Mouse (Mus musculus) liver, embryonic 14.5 days (tissue): ENCODE results near the gene Ankrd55. TPM values are rescaled to one million over a fixed set of nuclear protein-coding genes. Genes with fewer than 3 reads are reported as not detected.

Source experiments
- ATAC-seq: fragments of 200-750 bp; cut with Nextera tagmentation; 2 replicates; pipeline ENCODE4 v1.8.0; 2017; ENCODE audit warnings: moderate number of reproducible peaks, mild to moderate bottlenecking, moderate library complexity; ENCODE audit not compliant: insufficient read depth
- DNase-seq, 3 experiments: peaks; one replicate each; pipeline ENCODE4 v3.0.0-alpha.2; 2012 to 2013; ENCODE audit warnings: low read depth in 3 of 3, low spot score in 3 of 3
- H3K27ac ChIP-seq: fragments of 300-500 bp; sonication (generic); 2 replicates; pipeline ENCODE4 v1.5.1; 2014; ENCODE audit warnings: moderate library complexity, mild to moderate bottlenecking, control low read depth, inconsistent platforms
- H3K27me3 ChIP-seq: fragments of 300-500 bp; sonication (generic); 2 replicates; pipeline ENCODE4 v1.6.1; 2014; ENCODE audit warnings: mild to moderate bottlenecking, low read length, moderate library complexity; ENCODE audit not compliant: control insufficient read depth, insufficient read depth
- H3K36me3 ChIP-seq: fragments of 300-500 bp; sonication (generic); replicated peaks from 2 replicates; pipeline ENCODE4 v1.6.1; 2014; ENCODE audit warnings: low read depth; ENCODE audit not compliant: control insufficient read depth, insufficient read depth
- H3K4me1 ChIP-seq, 2 experiments: fragments of 200-500 bp in 1 of 2; fragments of 300-500 bp in 1 of 2; sonication (generic) in 1 of 2; replicated peaks; 2 replicates each; pipeline ENCODE4 v1.6.1; 2012 to 2014; ENCODE audit warnings: antibody characterized with exemption in 1 of 2, inconsistent platforms in 1 of 2, low read length in 1 of 2; ENCODE audit not compliant: control insufficient read depth in 2 of 2, insufficient read depth in 2 of 2
- H3K4me2 ChIP-seq: fragments of 300-500 bp; sonication (generic); 2 replicates; pipeline ENCODE4 v1.6.1; 2014; ENCODE audit warnings: low read depth, mild to moderate bottlenecking, control low read depth, moderate library complexity
- H3K4me3 ChIP-seq, 2 experiments: fragments of 200-500 bp in 1 of 2; fragments of 300-500 bp in 1 of 2; sonication (generic) in 1 of 2; 2 replicates each; pipeline ENCODE4 v1.5.1; 2012 to 2014; ENCODE audit warnings: low read depth in 2 of 2, low read length in 2 of 2, mild to moderate bottlenecking in 2 of 2, control low read depth in 1 of 2, inconsistent platforms in 1 of 2, moderate library complexity in 1 of 2; ENCODE audit not compliant: insufficient read depth in 1 of 2
- H3K9ac ChIP-seq: fragments of 300-500 bp; sonication (generic); replicated peaks from 2 replicates; pipeline ENCODE4 v1.6.1; 2014; ENCODE audit warnings: mild to moderate bottlenecking, control low read depth, moderate library complexity
- H3K9me3 ChIP-seq: fragments of 300-500 bp; sonication (generic); 2 replicates; pipeline ENCODE4 v1.6.1; 2016; ENCODE audit warnings: low read length, mixed read lengths; ENCODE audit not compliant: control insufficient read depth
- CTCF ChIP-seq: IDR thresholded peaks from 2 replicates; pipeline ENCODE4 v1.5.1; 2016; ENCODE audit warnings: antibody characterized with exemption, low read depth, control low read depth
- EP300 ChIP-seq: IDR thresholded peaks from 2 replicates; pipeline ENCODE4 v1.6.1; 2016; ENCODE audit warnings: antibody characterized with exemption, low read depth
- WGBS: fragments of 180-500 bp; shearing (Covaris S2); extraction: QIAGEN DNeasy Blood & Tissue Kit; methylation state at CpG from one replicate; pipeline ENCODE4 v1.1.7; 2014; ENCODE audit not compliant: insufficient replicate concordance; 5-methylcytosine and 5-hydroxymethylcytosine counted together
- polyA plus RNA-seq, 2 experiments: library from polyadenylated mRNA; depleted of rRNA in 1 of 2; stranded (reverse) in 1 of 2; unstranded in 1 of 2; fragments of >200 nt; fragmentation: Nextera tagmentation in 1 of 2; extraction: Ambion mirVana in 1 of 2; gene quantifications; 2 replicates each; pipeline versions ENCODE4 v1.2.1 to v1.2.3; 2012 to 2014

Gene Ankrd55
- polyA plus RNA-seq, 2 experiments, result 0.10 to 0.13 TPM

GRCm38 (mm10) chr13:112378782-112379305 is 90.6 kb downstream of the Ankrd55 start:
- no peak for TF ChIP-seq CTCF
- no peak for TF ChIP-seq EP300
- no peak for ATAC-seq
- H3K4me3 ChIP-seq, result no peak overlapping the region
- H3K27me3 ChIP-seq, result no peaks in the 10 kb centered on the region
- WGBS, result 62% methylated on average over 9 of the region's 9 CpGs
- no peaks in the 10 kb centered on the region for H3K9me3 ChIP-seq
- peaks cover 0 to 2% of the 10 kb centered on the region in 2 experiments; a peak in 1 of 4 replicates for H3K4me1 ChIP-seq
- no peak overlapping the region for H3K4me2 ChIP-seq
- H3K27ac ChIP-seq, result no peak overlapping the region
- no peaks in the 10 kb centered on the region for H3K36me3 ChIP-seq
- no peak overlapping the region for H3K9ac ChIP-seq
- no peak for DNase-seq

- H3K9me3 ChIP-seq, result no peaks in the 10 kb centered on the region
- H3K36me3 ChIP-seq, result no peaks in the 10 kb centered on the region
- H3K4me2 ChIP-seq, result no peak overlapping the region
- WGBS, result 47% methylated on average over 2 of the region's 2 CpGs
- ATAC-seq (no peak), DNase-seq (no peak)
- no peak overlapping the region for H3K9ac ChIP-seq
- H3K27ac ChIP-seq, result no peak overlapping the region
- H3K4me1 ChIP-seq, result peaks cover 0 to 2% of the 10 kb centered on the region in 2 experiments; a peak in 1 of 4 replicates
- TF ChIP-seq CTCF (no peak), EP300 (no peak)
- H3K4me3 ChIP-seq, result no peak overlapping the region
- no peaks in the 10 kb centered on the region for H3K27me3 ChIP-seq
Observed at GRCm38 (mm10) chr13:112381476-112381875, 93.2 kb downstream of the Ankrd55 start.

GRCm38 (mm10) chr13:112382457-112382856 is 94.2 kb downstream of the Ankrd55 start:
- H3K4me1 ChIP-seq, result peaks cover 0 to 2% of the 10 kb centered on the region in 2 experiments; a peak in 1 of 4 replicates
- no peaks in the 10 kb centered on the region for H3K9me3 ChIP-seq
- no peak for DNase-seq
- H3K27me3 ChIP-seq, result no peaks in the 10 kb centered on the region
- WGBS, result 54% methylated on average over 4 of the region's 4 CpGs
- no peak overlapping the region for H3K4me2 ChIP-seq
- H3K27ac ChIP-seq, result no peak overlapping the region
- H3K36me3 ChIP-seq, result no peaks in the 10 kb centered on the region
- no peak for TF ChIP-seq EP300
- no peak for TF ChIP-seq CTCF
- no peak overlapping the region for H3K4me3 ChIP-seq
- no peak for ATAC-seq
- H3K9ac ChIP-seq, result no peak overlapping the region

- Histone ChIP-seq H3K9ac (no peak overlapping the region), H3K27me3 (no peaks in the 10 kb centered on the region), H3K36me3 (no peaks in the 10 kb centered on the region), H3K4me2 (no peak overlapping the region), H3K9me3 (no peaks in the 10 kb centered on the region), H3K27ac (no peak overlapping the region), H3K4me3 (no peak overlapping the region), H3K4me1 (peaks cover 0 to 2% of the 10 kb centered on the region in 2 experiments; a peak in 1 of 4 replicates)
- TF ChIP-seq CTCF (no peak), EP300 (no peak)
- no peak for DNase-seq
- no peak for ATAC-seq
- 57% methylated on average over 3 of the region's 3 CpGs for WGBS
Observed at GRCm38 (mm10) chr13:112382956-112383355, 94.7 kb downstream of the Ankrd55 start.

GRCm38 (mm10) chr13:112383941-112384659 is 95.8 kb downstream of the Ankrd55 start:
- no peak overlapping the region for H3K27ac ChIP-seq
- DNase-seq (no peak), ATAC-seq (no peak)
- H3K4me3 ChIP-seq, result no peak overlapping the region
- no peak for TF ChIP-seq CTCF
- no peak for TF ChIP-seq EP300
- H3K4me1 ChIP-seq, result peaks cover 0 to 2% of the 10 kb centered on the region in 2 experiments; a peak in 1 of 4 replicates
- H3K9ac ChIP-seq, result no peak overlapping the region
- no peaks in the 10 kb centered on the region for H3K27me3 ChIP-seq
- 67% methylated on average over 11 of the region's 11 CpGs for WGBS
- no peak overlapping the region for H3K4me2 ChIP-seq
- no peaks in the 10 kb centered on the region for H3K36me3 ChIP-seq
- no peaks in the 10 kb centered on the region for H3K9me3 ChIP-seq
